Mouse (Mus musculus) limb, embryonic 10.5 days (tissue): Measurements from ENCODE around the gene Cradd. TPM values are rescaled to one million over a fixed set of nuclear protein-coding genes. Genes with fewer than 3 reads are reported as not detected.

Experiments
- DNase-seq: peaks from one replicate; pipeline ENCODE4 v3.0.0-alpha.2; 2017; ENCODE audit warnings: low spot score
- H3K27ac ChIP-seq: fragments of 300-500 bp; sonication (generic); 2 replicates; pipeline ENCODE4 v1.5.1; 2016; ENCODE audit warnings: mild to moderate bottlenecking
- H3K27me3 ChIP-seq: fragments of 300-500 bp; sonication (generic); 2 replicates; pipeline ENCODE4 v1.6.1; 2016; ENCODE audit warnings: low read depth, mild to moderate bottlenecking; ENCODE audit not compliant: poor library complexity, severe bottlenecking
- H3K36me3 ChIP-seq: fragments of 300-500 bp; sonication (generic); 2 replicates; pipeline ENCODE4 v1.6.1; 2016; ENCODE audit warnings: mild to moderate bottlenecking, moderate library complexity
- H3K4me1 ChIP-seq: fragments of 300-500 bp; sonication (generic); 2 replicates; pipeline ENCODE4 v1.6.1; 2016
- H3K4me3 ChIP-seq: fragments of 300-500 bp; sonication (generic); 2 replicates; pipeline ENCODE4 v1.5.1; 2016; ENCODE audit warnings: mild to moderate bottlenecking, moderate library complexity
- H3K9me3 ChIP-seq: fragments of 300-500 bp; sonication (generic); replicated peaks from 2 replicates; pipeline ENCODE4 v1.6.1; 2016; ENCODE audit warnings: mild to moderate bottlenecking
- WGBS: fragments of 180-500 bp; shearing (Covaris S2); methylation state at CpG from one replicate; pipeline ENCODE4 v1.1.7; 2016; 5-methylcytosine and 5-hydroxymethylcytosine counted together
- polyA plus RNA-seq: library from polyadenylated mRNA; unstranded; fragments of >200 nt; fragmentation: Nextera tagmentation; extraction: Ambion mirVana; gene quantifications from 2 replicates; pipeline ENCODE4 v1.2.1, GENCODE M21; 2016

Cradd gene
- polyA plus RNA-seq, 1 experiment from 2014 or later = 11.9 TPM

GRCm38 (mm10) chr10:95354673-95355072 is 30.7 kb upstream of the Cradd start:
- Histone ChIP-seq H3K4me1 (0 out of 2 replicates have a peak, but pooled peaks cover 3% of the 10 kb centered on the region), H3K9me3 (no peaks in the 10 kb centered on the region), H3K27ac (no peak overlapping the region), H3K36me3 (no peaks in the 10 kb centered on the region), H3K27me3 (no peaks in the 10 kb centered on the region), H3K4me3 (no peak overlapping the region)
- DNase-seq = no peak

GRCm38 (mm10) chr10:95354047-95354446 is 30.1 kb upstream of the Cradd start:
- Histone ChIP-seq H3K9me3 (no peaks in the 10 kb centered on the region), H3K27ac (no peak overlapping the region), H3K27me3 (no peaks in the 10 kb centered on the region), H3K36me3 (no peaks in the 10 kb centered on the region), H3K4me1 (0 out of 2 replicates have a peak, but pooled peaks cover 3% of the 10 kb centered on the region), H3K4me3 (no peak overlapping the region)
- DNase-seq = no peak
- 85% methylated on average over 6 of the region's 6 CpGs for WGBS

GRCm38 (mm10) chr10:95348457-95348856 is 24.5 kb upstream of the Cradd start:
- Histone ChIP-seq H3K36me3 (no peaks in the 10 kb centered on the region), H3K27me3 (no peaks in the 10 kb centered on the region)
- WGBS = 82% methylated on average over 3 of the region's 3 CpGs

GRCm38 (mm10) chr10:95347776-95348175 is 23.8 kb upstream of the Cradd start:
- no peaks in the 10 kb centered on the region for H3K9me3 ChIP-seq
- H3K4me1 ChIP-seq = no peaks in the 10 kb centered on the region
- no peaks in the 10 kb centered on the region for H3K27me3 ChIP-seq
- no peak overlapping the region for H3K27ac ChIP-seq
- 95% methylated on average over 3 of the region's 3 CpGs for WGBS
- H3K36me3 ChIP-seq = no peaks in the 10 kb centered on the region
- DNase-seq = no peak
- H3K4me3 ChIP-seq = no peak overlapping the region

More at GRCm38 (mm10) chr10:95348457-95348856, 24.5 kb upstream of the Cradd start:
- Histone ChIP-seq H3K9me3 (no peaks in the 10 kb centered on the region), H3K4me1 (no peaks in the 10 kb centered on the region), H3K27ac (no peak overlapping the region), H3K4me3 (no peak overlapping the region)
- DNase-seq = no peak

GRCm38 (mm10) chr10:95342833-95343590 is 19.1 kb upstream of the Cradd start:
- Histone ChIP-seq H3K4me1 (no peaks in the 10 kb centered on the region), H3K27me3 (no peaks in the 10 kb centered on the region), H3K36me3 (no peaks in the 10 kb centered on the region), H3K27ac (no peak overlapping the region), H3K4me3 (no peak overlapping the region), H3K9me3 (no peaks in the 10 kb centered on the region)
- 83% methylated on average over 10 of the region's 10 CpGs for WGBS
- no peak for DNase-seq

- no peak overlapping the region for H3K27ac ChIP-seq
- no peak overlapping the region for H3K4me3 ChIP-seq
- H3K27me3 ChIP-seq = no peaks in the 10 kb centered on the region
- DNase-seq = no peak
- WGBS = 93% methylated on average over 4 of the region's 4 CpGs
- no peaks in the 10 kb centered on the region for H3K4me1 ChIP-seq
- H3K36me3 ChIP-seq = no peaks in the 10 kb centered on the region
- no peaks in the 10 kb centered on the region for H3K9me3 ChIP-seq
Observed at GRCm38 (mm10) chr10:95340676-95341075, 16.7 kb upstream of the Cradd start.

- no peak for DNase-seq
- H3K4me3 ChIP-seq = no peak overlapping the region
- H3K27me3 ChIP-seq = no peaks in the 10 kb centered on the region
- H3K36me3 ChIP-seq = no peaks in the 10 kb centered on the region
- H3K27ac ChIP-seq = no peak overlapping the region
- H3K4me1 ChIP-seq = no peaks in the 10 kb centered on the region
- no peaks in the 10 kb centered on the region for H3K9me3 ChIP-seq
- 84% methylated on average over 5 of the region's 5 CpGs for WGBS
Observed at GRCm38 (mm10) chr10:95337589-95337988, 13.7 kb upstream of the Cradd start.

GRCm38 (mm10) chr10:95336781-95337544 is 13.0 kb upstream of the Cradd start:
- Histone ChIP-seq H3K36me3 (no peaks in the 10 kb centered on the region), H3K4me1 (no peaks in the 10 kb centered on the region), H3K4me3 (no peak overlapping the region), H3K9me3 (no peaks in the 10 kb centered on the region), H3K27ac (no peak overlapping the region), H3K27me3 (no peaks in the 10 kb centered on the region)
- WGBS = 60% methylated on average over 4 of the region's 4 CpGs
- DNase-seq = no peak

- H3K9me3 ChIP-seq = no peaks in the 10 kb centered on the region
- 78% methylated on average over 1 of the region's 1 CpGs for whole genome bisulfite sequencing
- no peak for DNase-seq
- no peak overlapping the region for H3K4me3 ChIP-seq
- no peaks in the 10 kb centered on the region for H3K27me3 ChIP-seq
- H3K4me1 ChIP-seq = no peaks in the 10 kb centered on the region
- H3K27ac ChIP-seq = no peak overlapping the region
- no peaks in the 10 kb centered on the region for H3K36me3 ChIP-seq
Observed at GRCm38 (mm10) chr10:95334826-95335225, 10.9 kb upstream of the Cradd start.

- Histone ChIP-seq H3K4me1 (no peaks in the 10 kb centered on the region), H3K4me3 (no peak overlapping the region), H3K9me3 (no peaks in the 10 kb centered on the region), H3K27me3 (no peaks in the 10 kb centered on the region), H3K27ac (no peak overlapping the region), H3K36me3 (no peaks in the 10 kb centered on the region)
- DNase-seq = no peak
- 81% methylated on average over 3 of the region's 3 CpGs for WGBS
Observed at GRCm38 (mm10) chr10:95332596-95332995, 8.7 kb upstream of the Cradd start.

- no peaks in the 10 kb centered on the region for H3K36me3 ChIP-seq
- no peaks in the 10 kb centered on the region for H3K9me3 ChIP-seq
- no peak overlapping the region for H3K4me3 ChIP-seq
- no peak for DNase-seq
- H3K27ac ChIP-seq = no peak overlapping the region
- H3K4me1 ChIP-seq = no peaks in the 10 kb centered on the region
- H3K27me3 ChIP-seq = no peaks in the 10 kb centered on the region
- 89% methylated on average over 9 of the region's 9 CpGs for WGBS
Observed at GRCm38 (mm10) chr10:95330375-95331363, 6.7 kb upstream of the Cradd start.

GRCm38 (mm10) chr10:95329884-95330283 is 6.0 kb upstream of the Cradd start:
- H3K9me3 ChIP-seq = no peaks in the 10 kb centered on the region
- H3K27me3 ChIP-seq = no peaks in the 10 kb centered on the region
- no peak overlapping the region for H3K27ac ChIP-seq
- DNase-seq = no peak
- H3K4me3 ChIP-seq = no peak overlapping the region
- WGBS = 91% methylated on average over 1 of the region's 1 CpGs
- H3K4me1 ChIP-seq = no peaks in the 10 kb centered on the region
- H3K36me3 ChIP-seq = no peaks in the 10 kb centered on the region
